Mouse (Mus musculus): ENCODE measurements around the gene Il20ra. TPM values are rescaled to one million over a fixed set of nuclear protein-coding genes. Genes with fewer than 3 reads are reported as not detected.

The Il20ra gene
- polyA plus RNA-seq, 1 experiment from 2014 or later, result not detected

DNA sequence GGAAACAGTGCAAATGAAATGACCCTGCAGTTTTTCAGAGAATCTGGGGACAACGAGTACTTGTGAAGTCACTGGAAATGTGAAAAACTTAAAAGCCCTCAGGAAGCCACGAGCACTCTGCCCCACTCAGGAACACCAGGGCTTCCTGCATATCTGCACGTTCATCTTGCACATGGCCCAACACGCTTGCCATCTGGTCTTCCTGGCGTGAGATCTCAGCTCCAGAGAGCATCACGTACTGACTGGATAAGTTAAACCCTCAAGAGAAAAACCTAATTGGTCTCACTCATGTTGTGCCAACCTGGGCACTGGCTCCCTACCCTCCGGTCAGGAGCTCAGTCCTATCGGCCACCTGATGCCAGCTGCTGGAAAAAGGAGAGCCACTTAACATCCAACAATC lies 82.6 kb downstream of the Il20ra start:
- no peak overlapping the region for H3K9ac ChIP-seq (ENCODE audit: low read length)
- H3K4me2 ChIP-seq (ENCODE audit: low read depth, low read length, severe bottlenecking), result no peak overlapping the region
- H3K36me3 ChIP-seq (ENCODE audit: control insufficient read depth, insufficient read depth, low read length), result no peaks in the 10 kb centered on the region
- H3K4me3 ChIP-seq (ENCODE audit: low read depth, low read length), result no peak overlapping the region
- ATAC-seq (replicated peaks; ENCODE audit: low FRiP score) (no peak), DNase-seq (ENCODE audit: low spot score) (no peak)
- H3K4me1 ChIP-seq (replicated peaks; ENCODE audit: control insufficient read depth, insufficient read depth, low read length), result no peaks in the 10 kb centered on the region
- WGBS, result 85% methylated on average over 8 of the region's 8 CpGs
- H3K27me3 ChIP-seq (ENCODE audit: control insufficient read depth, insufficient read depth, low read length), result no peaks in the 10 kb centered on the region
- H3K9me3 ChIP-seq (ENCODE audit: control insufficient read depth, low read length), result no peaks in the 10 kb centered on the region
- no peak overlapping the region for H3K27ac ChIP-seq (ENCODE audit: low read depth, low read length)

DNA sequence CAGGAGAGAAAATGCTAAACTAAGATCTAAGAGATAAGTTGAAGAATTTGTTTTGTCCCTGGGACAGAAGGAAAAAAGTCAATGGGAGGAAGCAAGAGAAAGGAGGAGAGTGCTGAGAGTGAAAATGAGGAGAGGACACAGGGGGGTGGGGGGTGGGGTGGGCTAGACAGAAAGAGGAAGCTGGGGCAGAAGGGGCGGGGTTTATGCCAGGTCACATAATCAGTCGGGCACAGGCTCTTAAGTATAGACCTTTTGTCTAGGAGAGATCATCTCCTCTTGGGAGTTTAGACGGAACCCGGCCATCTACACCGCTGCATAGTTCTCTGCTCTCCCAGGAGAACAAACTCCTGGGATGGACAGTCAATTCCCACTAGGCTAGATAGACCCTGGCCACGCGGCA lies 90.6 kb downstream of the Il20ra start:
- no peak for ATAC-seq (replicated peaks; ENCODE audit: low FRiP score)
- Histone ChIP-seq H3K4me1 (replicated peaks; ENCODE audit: control insufficient read depth, insufficient read depth, low read length) (no peaks in the 10 kb centered on the region), H3K27ac (ENCODE audit: low read depth, low read length) (no peak overlapping the region), H3K27me3 (ENCODE audit: control insufficient read depth, insufficient read depth, low read length) (no peaks in the 10 kb centered on the region), H3K36me3 (ENCODE audit: control insufficient read depth, insufficient read depth, low read length) (no peaks in the 10 kb centered on the region), H3K4me3 (ENCODE audit: low read depth, low read length) (no peak overlapping the region), H3K9ac (ENCODE audit: low read length) (no peak overlapping the region), H3K4me2 (ENCODE audit: low read depth, low read length, severe bottlenecking) (no peak overlapping the region), H3K9me3 (ENCODE audit: control insufficient read depth, low read length) (no peaks in the 10 kb centered on the region)
- no peak for DNase-seq (ENCODE audit: low spot score)
- WGBS, result 88% methylated on average over 7 of the region's 7 CpGs

DNA sequence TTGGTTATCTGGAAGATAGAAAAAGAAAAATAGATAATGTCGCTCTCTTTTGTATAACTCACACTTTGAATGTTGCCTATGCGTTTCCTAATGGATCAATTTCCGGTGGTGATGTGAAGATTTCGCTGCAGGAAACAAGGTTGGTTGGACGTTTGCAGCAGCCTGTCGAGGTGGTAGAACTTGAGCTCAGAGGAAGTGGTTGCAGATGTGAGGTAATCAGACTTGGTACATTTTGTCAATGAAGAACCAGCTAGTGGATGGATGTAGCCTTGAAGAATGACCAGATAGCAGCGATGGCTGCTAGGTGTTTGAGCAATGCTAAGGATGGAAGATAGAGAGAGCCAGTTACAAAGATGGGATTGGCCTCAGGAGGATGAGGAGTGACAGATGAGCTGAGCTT lies 92.4 kb downstream of the Il20ra start:
- Histone ChIP-seq H3K27ac (ENCODE audit: low read depth, low read length) (no peak overlapping the region), H3K36me3 (ENCODE audit: control insufficient read depth, insufficient read depth, low read length) (no peaks in the 10 kb centered on the region), H3K4me1 (replicated peaks; ENCODE audit: control insufficient read depth, insufficient read depth, low read length) (no peaks in the 10 kb centered on the region), H3K9ac (ENCODE audit: low read length) (no peak overlapping the region), H3K4me3 (ENCODE audit: low read depth, low read length) (no peak overlapping the region), H3K9me3 (ENCODE audit: control insufficient read depth, low read length) (no peaks in the 10 kb centered on the region), H3K27me3 (ENCODE audit: control insufficient read depth, insufficient read depth, low read length) (no peaks in the 10 kb centered on the region), H3K4me2 (ENCODE audit: low read depth, low read length, severe bottlenecking) (no peak overlapping the region)
- WGBS, result 81% methylated on average over 7 of the region's 7 CpGs
- DNase-seq (ENCODE audit: low spot score) (no peak), ATAC-seq (replicated peaks; ENCODE audit: low FRiP score) (no peak)

Other genes starting within 250 kb of the Il20ra start
- gene Ifngr1, start 120.6 kb upstream of the Il20ra start, polyA plus RNA-seq (2014; fragmentation: Nextera tagmentation; extraction: Ambion mirVana), result 23.7 and 26.2 TPM in 2 replicates
- gene Il22ra2, start 90.6 kb upstream of the Il20ra start, polyA plus RNA-seq (2014; fragmentation: Nextera tagmentation; extraction: Ambion mirVana), result not detected in 2 replicates
- 0.52 and 0.69 TPM in 2 replicates for gene Slc35d3, start 138.9 kb downstream of the Il20ra start, polyA plus RNA-seq (2014; fragmentation: Nextera tagmentation; extraction: Ambion mirVana)
- 27.2 and 28.0 TPM in 2 replicates for gene Pex7, start 195.1 kb downstream of the Il20ra start, polyA plus RNA-seq (2014; fragmentation: Nextera tagmentation; extraction: Ambion mirVana)
- 0.49 and 0.80 TPM in 2 replicates for gene Map3k5, start 221.9 kb downstream of the Il20ra start, polyA plus RNA-seq (2014; fragmentation: Nextera tagmentation; extraction: Ambion mirVana)

All from forebrain, embryonic 11.5 days (tissue).